Mouse (Mus musculus) MEL (cell line): Measurements from ENCODE around the gene Pnpo. TPM values are rescaled to one million over a fixed set of nuclear protein-coding genes. Genes with fewer than 3 reads are reported as not detected.
A peak's percentile ranks its signal among the peaks of the same experiment; 100 is the strongest.

ENCODE experiments used
- DNase-seq: peaks from one replicate; pipeline ENCODE4 v3.0.0; 2011; ENCODE audit warnings: low read depth, low spot score
- H3K27ac ChIP-seq: 2 replicates; pipeline ENCODE4 v1.5.1; 2012; ENCODE audit warnings: low read depth, mild to moderate bottlenecking, control low read depth, low read length, moderate library complexity; ENCODE audit not compliant: control insufficient read depth
- H3K27me3 ChIP-seq, 2 experiments: fragments of 150-350 bp in 1 of 2; sonication (generic) in 1 of 2; 2 replicates each; pipeline ENCODE4 v1.6.1; 2012; ENCODE audit warnings: low read length in 2 of 2, mild to moderate bottlenecking in 2 of 2, improper control_type of control experiment in 1 of 2, moderate library complexity in 1 of 2; ENCODE audit not compliant: insufficient read depth in 2 of 2, control insufficient read depth in 1 of 2
- H3K36me3 ChIP-seq, 2 experiments: 2 replicates each; pipeline ENCODE4 v1.6.1; 2012 to 2014; ENCODE audit warnings: low read length in 2 of 2, improper control_type of control experiment in 1 of 2, inconsistent platforms in 1 of 2, mild to moderate bottlenecking in 1 of 2; ENCODE audit not compliant: insufficient read depth in 2 of 2, control insufficient read depth in 1 of 2
- H3K4me1 ChIP-seq, 2 experiments: fragments of 150-350 bp in 1 of 2; sonication (generic) in 1 of 2; 2 replicates each; pipeline ENCODE4 v1.6.1; 2012; ENCODE audit warnings: low read length in 2 of 2, improper control_type of control experiment in 1 of 2, mild to moderate bottlenecking in 1 of 2; ENCODE audit not compliant: insufficient read depth in 2 of 2, control insufficient read depth in 1 of 2
- H3K4me3 ChIP-seq, 2 experiments: fragments of 150-350 bp in 1 of 2; sonication (generic) in 1 of 2; 2 replicates each; pipeline ENCODE4 v1.5.1; 2012; ENCODE audit warnings: low read depth in 2 of 2, low read length in 2 of 2, mild to moderate bottlenecking in 2 of 2, moderate library complexity in 2 of 2, control low read depth in 1 of 2, improper control_type of control experiment in 1 of 2; ENCODE audit not compliant: control insufficient read depth in 1 of 2, insufficient read depth in 1 of 2
- H3K79me2 ChIP-seq: 2 replicates; pipeline ENCODE4 v1.6.1; 2012; ENCODE audit warnings: mild to moderate bottlenecking, low read length, moderate library complexity; ENCODE audit not compliant: control insufficient read depth, poor library complexity, insufficient read depth
- H3K9ac ChIP-seq: 2 replicates; pipeline ENCODE4 v1.6.1; 2012; ENCODE audit warnings: low read depth, mild to moderate bottlenecking, control low read depth, low read length, moderate library complexity; ENCODE audit not compliant: control insufficient read depth, poor library complexity, severe bottlenecking
- H3K9me3 ChIP-seq: fragments of 150-350 bp; sonication (generic); replicated peaks from 2 replicates; pipeline ENCODE4 v1.6.1; 2012; ENCODE audit warnings: mild to moderate bottlenecking, low read length, improper control_type of control experiment, moderate library complexity; ENCODE audit not compliant: insufficient read depth
- BHLHE40 ChIP-seq: IDR thresholded peaks from 2 replicates; pipeline ENCODE4 v1.6.1; 2012; ENCODE audit warnings: low read depth, mild to moderate bottlenecking, inconsistent platforms, low read length, improper control_type of control experiment, borderline replicate concordance
- CTCF ChIP-seq, 3 experiments: IDR thresholded peaks in 2 of 3; conservative IDR thresholded peaks in 1 of 3; 2 replicates each; pipeline ENCODE4 v1.5.1; 2011 to 2012; ENCODE audit warnings: low read length in 3 of 3, low read depth in 2 of 3, mild to moderate bottlenecking in 2 of 3, improper control_type of control experiment in 1 of 3, inconsistent platforms in 1 of 3, mixed read lengths in 1 of 3, moderate library complexity in 1 of 3; ENCODE audit not compliant: control insufficient read depth in 1 of 3, insufficient read depth in 1 of 3, poor library complexity in 1 of 3, severe bottlenecking in 1 of 3
- EP300 ChIP-seq, 2 experiments: IDR thresholded peaks; 2 replicates each; pipeline ENCODE4 v1.6.1; 2011; ENCODE audit warnings: improper control_type of control experiment in 2 of 2, low read length in 2 of 2, low read depth in 1 of 2, mild to moderate bottlenecking in 1 of 2
- ETS1 ChIP-seq: IDR thresholded peaks from 2 replicates; pipeline ENCODE4 v1.6.1; 2012; ENCODE audit warnings: low read depth, mild to moderate bottlenecking, inconsistent platforms, low read length, improper control_type of control experiment, moderate library complexity
- GATA1 ChIP-seq: IDR thresholded peaks from 2 replicates; pipeline ENCODE4 v1.6.1; 2011; ENCODE audit warnings: low read depth, low read length, improper control_type of control experiment
- HCFC1 ChIP-seq: IDR thresholded peaks from 2 replicates; pipeline ENCODE4 v1.6.1; 2012; ENCODE audit warnings: low read depth, mild to moderate bottlenecking, inconsistent platforms, low read length, improper control_type of control experiment, moderate library complexity
- KAT2A ChIP-seq: conservative IDR thresholded peaks from 2 replicates; pipeline ENCODE4 v1.6.1; 2012; ENCODE audit warnings: low read depth, low read length, improper control_type of control experiment, inconsistent platforms
- MAFK ChIP-seq: IDR thresholded peaks from 2 replicates; pipeline ENCODE4 v1.6.1; 2011; ENCODE audit warnings: low read depth, mild to moderate bottlenecking, low read length, improper control_type of control experiment, borderline replicate concordance
- MAX ChIP-seq: IDR thresholded peaks from 2 replicates; pipeline ENCODE4 v1.6.1; 2011; ENCODE audit warnings: low read length, improper control_type of control experiment
- MAZ ChIP-seq: IDR thresholded peaks from 2 replicates; pipeline ENCODE4 v1.6.1; 2012; ENCODE audit warnings: low read depth, mild to moderate bottlenecking, inconsistent platforms, low read length, improper control_type of control experiment
- MEF2A ChIP-seq: IDR thresholded peaks from 2 replicates; pipeline ENCODE4 v1.6.1; 2014; ENCODE audit warnings: low read depth, mild to moderate bottlenecking, inconsistent platforms, low read length, improper control_type of control experiment; ENCODE audit not compliant: poor library complexity, insufficient replicate concordance, severe bottlenecking; ENCODE audit errors: extremely low read depth
- MYC ChIP-seq: IDR thresholded peaks from 2 replicates; pipeline ENCODE4 v1.6.1; 2011; ENCODE audit warnings: low read depth, mild to moderate bottlenecking, low read length, improper control_type of control experiment, moderate library complexity
- NELFE ChIP-seq: IDR thresholded peaks from 2 replicates; pipeline ENCODE4 v1.6.1; 2011; ENCODE audit warnings: low read depth, low read length, improper control_type of control experiment
- NRF1 ChIP-seq: IDR thresholded peaks from 2 replicates; pipeline ENCODE4 v1.6.1; 2014; ENCODE audit warnings: low read depth, mild to moderate bottlenecking, inconsistent platforms, low read length, improper control_type of control experiment, moderate library complexity; ENCODE audit not compliant: poor library complexity, insufficient read depth, severe bottlenecking
- POLR2AphosphoS2 ChIP-seq: IDR thresholded peaks from 2 replicates; pipeline ENCODE4 v1.6.1; 2011; ENCODE audit warnings: low read length, improper control_type of control experiment
- RAD21 ChIP-seq: IDR thresholded peaks from 2 replicates; pipeline ENCODE4 v1.6.1; 2011; ENCODE audit warnings: mild to moderate bottlenecking, low read depth, low read length, improper control_type of control experiment
- SIN3A ChIP-seq: IDR thresholded peaks from 2 replicates; pipeline ENCODE4 v1.6.1; 2012; ENCODE audit warnings: low read length, improper control_type of control experiment, inconsistent platforms
- SMC3 ChIP-seq: IDR thresholded peaks from 2 replicates; pipeline ENCODE4 v1.6.1; 2011; ENCODE audit warnings: low read depth, low read length, improper control_type of control experiment
- TBP ChIP-seq: IDR thresholded peaks from 2 replicates; pipeline ENCODE4 v1.8.0; 2011; ENCODE audit warnings: low read depth, low read length, improper control_type of control experiment
- TCF12 ChIP-seq: IDR thresholded peaks from 2 replicates; pipeline ENCODE4 v1.6.1; 2014; ENCODE audit warnings: low read depth, mild to moderate bottlenecking, inconsistent platforms, low read length, improper control_type of control experiment, moderate library complexity
- UBTF ChIP-seq: IDR thresholded peaks from 2 replicates; pipeline ENCODE4 v1.6.1; 2012; ENCODE audit warnings: low read depth, mild to moderate bottlenecking, inconsistent platforms, low read length, improper control_type of control experiment, moderate library complexity, borderline replicate concordance; ENCODE audit not compliant: insufficient read depth
- USF1 ChIP-seq: IDR thresholded peaks from 2 replicates; pipeline ENCODE4 v1.6.1; 2014; ENCODE audit warnings: low read depth, mild to moderate bottlenecking, inconsistent platforms, low read length, improper control_type of control experiment, moderate library complexity
- ZKSCAN1 ChIP-seq: IDR thresholded peaks from 2 replicates; pipeline ENCODE4 v1.6.1; 2012; ENCODE audit warnings: low read depth, mild to moderate bottlenecking, inconsistent platforms, low read length, improper control_type of control experiment, moderate library complexity
- ZMIZ1 ChIP-seq: IDR thresholded peaks from 2 replicates; pipeline ENCODE4 v1.6.1; 2012; ENCODE audit warnings: low read depth, mild to moderate bottlenecking, inconsistent platforms, low read length, improper control_type of control experiment, moderate library complexity
- ZNF384 ChIP-seq: IDR thresholded peaks from 2 replicates; pipeline ENCODE4 v1.6.1; 2012; ENCODE audit warnings: low read depth, mild to moderate bottlenecking, inconsistent platforms, low read length, improper control_type of control experiment
- polyA plus RNA-seq, 2 experiments: library from polyadenylated mRNA; stranded (reverse) in 1 of 2; unstranded in 1 of 2; fragments of >175 nt in 1 of 2; fragments of >200 nt in 1 of 2; gene quantifications; 2 replicates each; pipeline versions ENCODE4 v1.2.1 to v1.2.4; 2012; ENCODE audit warnings: low replicate concordance in 2 of 2, low read depth in 1 of 2; ENCODE audit not compliant: insufficient read length in 2 of 2, insufficient read depth in 1 of 2, missing spikeins in 1 of 2
- total RNA-seq: library from RNA; depleted of rRNA; stranded (reverse); fragments of 300-350 nt; gene quantifications from 2 replicates; pipeline ENCODE4 v1.2.3, GENCODE M21; 2012

Gene Pnpo
- total and polyA plus RNA-seq, 3 experiments = 38.8 to 55.7 TPM; not detected in 1

GRCm38 (mm10) chr11:96992722-96993311 is 49.0 kb upstream of the Pnpo start (continued):
- TF ChIP-seq RAD21 (no peak), ZMIZ1 (no peak), SMC3 (no peak), POLR2AphosphoS2 (no peak), ZKSCAN1 (no peak), BHLHE40 (peak; percentile 62; the same call in 1 of the 2 replicates), UBTF (no peak), USF1 (no peak), GATA1 (peak; percentile 90), MEF2A (no peak), ETS1 (peak; percentile 91), SIN3A (peak; percentile 86), MYC (peak; percentile 81; the same call in 1 of the 2 replicates), MAFK (peak; percentile 55; the same call in 1 of the 2 replicates), TCF12 (peak; percentile 92), MAZ (peak; percentile 62; the same call in 1 of the 2 replicates), TBP (peak; percentile 83), KAT2A (no peak), NELFE (0 out of 2 replicates have a peak, but pooled peaks have one; percentile 36), CTCF (IDR thresholded peaks at IDR 0.05 in 2 of 3, conservative IDR thresholded peaks at IDR 0.05 in 1 of 3; ENCODE audit: control insufficient read depth in 1 of 3, insufficient read depth in 1 of 3, low read depth in 2 of 3, low read length in 3 of 3, poor library complexity in 1 of 3, severe bottlenecking in 1 of 3) (no peak)

- Histone ChIP-seq H3K27me3 (peaks cover 2 to 7% of the 10 kb centered on the region in 2 experiments; a peak in 3 of 4 replicates), H3K27ac (no peak overlapping the region), H3K36me3 (peaks cover 0 to 15% of the 10 kb centered on the region in 2 experiments; a peak in 2 of 4 replicates), H3K79me2 (no peaks in the 10 kb centered on the region), H3K4me1 (peaks cover 0 to 14% of the 10 kb centered on the region in 2 experiments)
- TF ChIP-seq USF1 (no peak), TBP (no peak), MAFK (no peak), HCFC1 (no peak), KAT2A (no peak), ZNF384 (no peak), MAX (no peak), MYC (no peak), GATA1 (no peak), NRF1 (no peak), EP300 (IDR thresholded peaks at IDR 0.05; ENCODE audit: low read depth in 1 of 2, low read length in 2 of 2) (no peak), TCF12 (no peak), MEF2A (no peak)
- TF ChIP-seq, all 39 proteins: peak for 0
- no peaks in the 10 kb centered on the region for H3K9me3 ChIP-seq
- H3K4me3 ChIP-seq = no peak overlapping the region
- DNase-seq = no peak
- no peak overlapping the region for H3K9ac ChIP-seq
These were observed 47.7 kb upstream of the Pnpo start for GRCm38 (mm10) chr11:96991501-96991900.
